ENCODE assay signal across 8 mouse cellular contexts in the genomic region with DNA sequence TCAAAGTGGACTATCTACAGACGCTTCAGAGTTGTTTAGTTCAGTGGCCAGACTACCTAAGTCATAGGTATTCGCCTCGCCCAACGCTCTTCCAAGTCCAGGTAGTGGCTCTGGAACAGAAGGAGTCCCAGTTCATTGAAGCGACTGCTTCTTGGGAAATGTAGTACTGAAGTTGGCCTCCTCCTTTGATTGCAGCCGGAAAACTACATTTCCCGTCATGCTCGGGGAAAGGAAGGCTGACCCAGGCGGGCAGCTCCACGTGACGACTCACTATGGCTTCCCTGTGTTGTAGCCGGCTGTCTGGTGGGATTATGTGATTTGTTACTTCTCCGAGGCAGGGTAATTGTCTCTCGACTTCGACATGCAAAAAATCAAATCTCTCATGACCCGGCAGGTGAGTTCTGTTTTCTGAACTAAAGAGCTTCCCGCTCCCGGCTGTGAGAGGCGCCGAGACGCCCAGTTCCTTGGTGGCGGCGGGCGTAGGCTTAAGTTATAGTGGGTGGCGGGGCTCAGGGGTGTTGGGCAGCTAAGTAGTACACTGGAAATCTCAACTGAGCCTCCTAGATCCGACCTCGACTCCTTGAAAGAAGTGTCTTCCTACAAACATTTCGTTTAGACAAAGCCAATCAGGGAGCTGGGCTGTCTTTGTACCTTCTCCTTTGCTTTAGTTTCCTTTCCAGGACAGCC. TPM values are rescaled to one million over a fixed set of nuclear protein-coding genes. Genes with fewer than 3 reads are reported as not detected.
DNase-seq lines count a peak whose midpoint lies in the region; ATAC-seq and TF ChIP-seq lines count a peak whose summit lies in the region.

TSS of gene Hepacam2 (minus strand) at position 137 of the 687 bp plus-strand sequence.
TSS of gene Vps50 (plus strand) at position 221 of the 687 bp plus-strand sequence.

- ATAC-seq in forebrain, embryonic 15.5 days (replicated peaks): peak; percentile 100
- peak; percentile 98 for ATAC-seq in neutrophil, adult 5-6 weeks (ENCODE audit: extremely low read depth, insufficient number of reproducible peaks, low FRiP score, poor library complexity, severe bottlenecking)

- peaks cover 0 to 6% of the 10 kb centered on the region in 2 experiments; a peak in 1 of 4 replicates for H3K4me1 ChIP-seq in ES-E14 (ENCODE audit: control insufficient read depth in 2 of 2, insufficient read depth in 2 of 2, low read length in 2 of 2, poor library complexity in 1 of 2)
- peaks cover 18% of the 10 kb centered on the region for H3K4me1 ChIP-seq in forebrain, embryonic 15.5 days
- H3K4me1 ChIP-seq in lung, adult 2 months (ENCODE audit: control insufficient read depth, insufficient read depth, low read length): no peaks in the 10 kb centered on the region

- in situ Hi-C loops in ES-E14 (cut with MboI; ENCODE audit: low sequenced_read_pairs in 2 of 2, unreplicated experiment in 2 of 2): no loop called here

- WGBS in forebrain, embryonic 15.5 days: under 1% methylated on average over 28 of the region's 28 CpGs
- 1% methylated on average over 28 of the region's 28 CpGs for WGBS in lung, adult 2 months

- intact Hi-C loops in heart, postnatal 25 days (cut with DNase I): loop anchor here (5.0 kb wide), 1 partner anchor 589 kb away; the partner anchor contains the start of gene Bet1

- H3K9ac ChIP-seq in ES-E14 (ENCODE audit: insufficient read depth, low read depth, low read length, poor library complexity, severe bottlenecking): peak within 1 kb of the TSS; percentile 74
- H3K9ac ChIP-seq in forebrain, embryonic 15.5 days (replicated peaks): peak within 1 kb of the TSS; percentile 59

- peak; percentile 86 for DNase-seq in ES-E14 (ENCODE audit: low read depth, low spot score)
- peak; percentile 92 for DNase-seq in cerebellum, adult 11-12 months
- peak; percentile 77 for DNase-seq in heart, postnatal 25 days (ENCODE audit: low spot score)
- DNase-seq in layer of hippocampus, adult 18-20 months (ENCODE audit: low spot score in 2 of 2): peak; percentile 91 to 96
- DNase-seq in lung, adult 2 months: peak; percentile 83
- peak; percentile 77 to 85 for DNase-seq in thymus, adult 18-20 months

- TF ChIP-seq POLR2A in lung, adult 2 months (IDR thresholded peaks at IDR 0.05; ENCODE audit: borderline replicate concordance, extremely low read depth, low read depth, low read length): peak; percentile 54; the same call in 1 of the 2 replicates

- H3K27me3 ChIP-seq in forebrain, embryonic 15.5 days: no peaks in the 10 kb centered on the region

- no peak for TF ChIP-seq CTCF in lung, adult 2 months (IDR thresholded peaks at IDR 0.05; ENCODE audit: insufficient read depth, low read length)

- H3K4me2 ChIP-seq in forebrain, embryonic 15.5 days (replicated peaks): peak within 1 kb of the TSS; percentile 84

- no peak within 1 kb of the TSS for H3K27ac ChIP-seq in ES-E14 (ENCODE audit: insufficient read depth, low read depth, low read length, poor library complexity, severe bottlenecking)
- no peak within 1 kb of the TSS for H3K27ac ChIP-seq in forebrain, embryonic 15.5 days (replicated peaks)

- H3K9me3 ChIP-seq in ES-E14 (ENCODE audit: control insufficient read depth, insufficient read depth, low read depth, low read length): no peaks in the 10 kb centered on the region
- H3K9me3 ChIP-seq in forebrain, embryonic 15.5 days: no peaks in the 10 kb centered on the region

- H3K36me3 ChIP-seq in ES-E14 (ENCODE audit: control insufficient read depth, insufficient read depth, low read length, poor library complexity, severe bottlenecking): no peaks in the 10 kb centered on the region
- H3K36me3 ChIP-seq in forebrain, embryonic 15.5 days: no peaks in the 10 kb centered on the region

- peak within 1 kb of the TSS; percentile 81 to 88 for H3K4me3 ChIP-seq in ES-E14 (ENCODE audit: insufficient read depth in 1 of 2, low read depth in 1 of 2, low read length in 2 of 2, poor library complexity in 1 of 2, severe bottlenecking in 1 of 2)
- H3K4me3 ChIP-seq in forebrain, embryonic 15.5 days: peak within 1 kb of the TSS; percentile 64
- H3K4me3 ChIP-seq in lung, adult 2 months (replicated peaks; ENCODE audit: extremely low read depth, low read depth, low read length): peak within 1 kb of the TSS; percentile 79

TF ChIP-seq in ES-E14, 5 proteins besides CTCF, POLR2A, EP300 and RAD21:
- TF ChIP-seq CHD2 (IDR thresholded peaks at IDR 0.05; ENCODE audit: low read depth, low read length) (no peak), ZNF384 (IDR thresholded peaks at IDR 0.05; ENCODE audit: low read depth, low read length) (no peak), MAFK (IDR thresholded peaks at IDR 0.05; ENCODE audit: insufficient read depth, low read depth, low read length) (no peak), HCFC1 (IDR thresholded peaks at IDR 0.05; ENCODE audit: borderline replicate concordance, insufficient read depth, low read length) (peak; percentile 99), ZC3H11A (IDR thresholded peaks at IDR 0.05; ENCODE audit: borderline replicate concordance, low read depth, low read length) (no peak)

RNA-seq across cellular contexts. Expression of gene Hepacam2, which starts in this region (rescaled TPM):
- total RNA-seq in ES-E14 (2012; rRNA removed): 0.18 and 0.37 TPM in 2 replicates
- 0.49 and 0.83 TPM in 2 replicates for polyA plus RNA-seq in forebrain, embryonic 15.5 days (2015; fragmentation: Nextera tagmentation; extraction: Ambion mirVana)
- under 1 TPM; 0.26 to 0.28 TPM for total RNA-seq in heart, postnatal 25 days (2021)
- total RNA-seq in layer of hippocampus, adult 18-20 months (2021): under 1 TPM; 0.12 to 0.43 TPM
- polyA plus RNA-seq in lung, adult 2 months (2012; rRNA removed): 4.0 and 5.8 TPM in 2 replicates
- 11.3 and 13.6 TPM in 2 replicates for total RNA-seq in neutrophil, adult 5-6 weeks (2017)

RNA-seq across cellular contexts. Expression of gene Vps50, which starts in this region (rescaled TPM):
- total RNA-seq in ES-E14 (2012; rRNA removed): 34.2 and 39.1 TPM in 2 replicates
- polyA plus RNA-seq in forebrain, embryonic 15.5 days (2015; fragmentation: Nextera tagmentation; extraction: Ambion mirVana): 49.3 and 52.6 TPM in 2 replicates
- total RNA-seq in heart, postnatal 25 days (2021): 10 to 100 TPM; 14.3 to 15.0 TPM
- 10 to 100 TPM; 51.8 to 53.8 TPM for total RNA-seq in layer of hippocampus, adult 18-20 months (2021)
- polyA plus RNA-seq in lung, adult 2 months (2012; rRNA removed): 2.0 and 4.2 TPM in 2 replicates
- 16.2 and 19.4 TPM in 2 replicates for total RNA-seq in neutrophil, adult 5-6 weeks (2017)
